Mouse (Mus musculus): Measurements from ENCODE around the gene Grik4.

DNA sequence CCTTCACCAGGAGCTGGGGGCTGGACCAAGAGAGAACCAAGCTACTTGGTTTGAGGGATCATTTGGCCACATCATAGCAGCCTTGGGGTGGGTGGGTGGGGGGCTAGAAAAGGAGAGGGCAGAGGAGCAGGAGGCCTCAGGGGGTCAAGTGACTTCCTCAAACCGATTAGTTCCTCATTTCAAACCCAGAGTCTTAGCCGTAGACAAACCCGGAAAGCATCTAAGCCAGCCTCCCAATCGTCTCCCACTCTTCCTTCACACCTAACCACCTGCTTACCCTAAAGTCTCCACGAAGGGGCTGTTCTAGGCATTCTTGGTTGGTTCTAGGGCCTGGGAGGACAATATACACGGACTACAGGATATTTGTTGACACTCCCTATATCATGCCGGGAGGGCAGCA, 881 bp upstream of the Grik4 start:
- TF ChIP-seq ZC3H11A (IDR thresholded peaks at IDR 0.05; ENCODE audit: borderline replicate concordance, low read depth, low read length) (no peak), HCFC1 (IDR thresholded peaks at IDR 0.05; ENCODE audit: borderline replicate concordance, insufficient read depth, low read length) (no peak), ZNF384 (IDR thresholded peaks at IDR 0.05; ENCODE audit: low read depth, low read length) (no peak), MAFK (IDR thresholded peaks at IDR 0.05; ENCODE audit: insufficient read depth, low read depth, low read length) (no peak)
